Comparison of ENCODE assay signal across 29 mouse cellular contexts in genomic region chr2:128454509-128454908, GRCm38 (mm10).
"Had no signal": no experiment of that assay in that cellular context is flagged by ENCODE, and none has a peak within 500 bp of the region (broad histone marks: within the 10 kb centered on the region; RNA-seq: fewer than 3 reads in every experiment).

No protein-coding gene starts in this region.

- H3K4me3 ChIP-seq: limb, embryonic 10.5 days; limb, embryonic 12.5 days; limb, embryonic 13.5 days; limb, embryonic 15.5 days; liver, embryonic 12.5 days; liver, embryonic 13.5 days; liver, embryonic 15.5 days; lung, embryonic 15.5 days; megakaryocyte, embryonic 14.5 days; midbrain, embryonic 10.5 days; midbrain, embryonic 12.5 days; midbrain, embryonic 13.5 days; midbrain, embryonic 15.5 days; neural tube, embryonic 12.5 days had no signal

- H3K36me3 ChIP-seq: limb, embryonic 10.5 days; limb, embryonic 12.5 days; limb, embryonic 13.5 days; limb, embryonic 15.5 days; liver, embryonic 12.5 days; liver, embryonic 13.5 days; liver, embryonic 15.5 days; lung, embryonic 15.5 days; midbrain, embryonic 10.5 days; midbrain, embryonic 12.5 days; midbrain, embryonic 13.5 days; midbrain, embryonic 15.5 days; neural tube, embryonic 12.5 days had no signal

- H3K27me3 ChIP-seq: limb, embryonic 12.5 days; limb, embryonic 15.5 days; liver, embryonic 13.5 days; liver, embryonic 15.5 days; lung, embryonic 15.5 days; midbrain, embryonic 12.5 days; midbrain, embryonic 13.5 days; midbrain, embryonic 15.5 days; neural tube, embryonic 12.5 days had no signal

- ATAC-seq: liver, embryonic 12.5 days; liver, postnatal 0 days; lung, postnatal 0 days; midbrain, embryonic 13.5 days; midbrain, embryonic 15.5 days; midbrain, embryonic 16.5 days had no signal

- DNase-seq: left cerebral cortex, postnatal 4 days; liver; liver, embryonic 13.5 days; liver, postnatal 0 days; lung, adult 18-20 months; lung, adult 2 months; lung, embryonic 14.5 days; lung, postnatal 10 days; lung, postnatal 14 days; lung, postnatal 36 days; lung, postnatal 4 days; midbrain, embryonic 14.5 days had no signal

- H3K4me2 ChIP-seq: limb, embryonic 12.5 days; limb, embryonic 13.5 days; limb, embryonic 15.5 days; liver, embryonic 11.5 days; liver, embryonic 12.5 days; liver, embryonic 13.5 days; liver, embryonic 15.5 days; lung, embryonic 14.5 days; lung, embryonic 15.5 days; midbrain, embryonic 11.5 days; midbrain, embryonic 12.5 days; midbrain, embryonic 13.5 days; midbrain, embryonic 15.5 days; neural tube, embryonic 12.5 days had no signal
